Mouse (Mus musculus): ENCODE results near the gene Vax1. TPM values are rescaled to one million over a fixed set of nuclear protein-coding genes. Genes with fewer than 3 reads are reported as not detected.

Vax1 gene
- total RNA-seq, 1 experiment from 2014 or later, result not detected

DNA sequence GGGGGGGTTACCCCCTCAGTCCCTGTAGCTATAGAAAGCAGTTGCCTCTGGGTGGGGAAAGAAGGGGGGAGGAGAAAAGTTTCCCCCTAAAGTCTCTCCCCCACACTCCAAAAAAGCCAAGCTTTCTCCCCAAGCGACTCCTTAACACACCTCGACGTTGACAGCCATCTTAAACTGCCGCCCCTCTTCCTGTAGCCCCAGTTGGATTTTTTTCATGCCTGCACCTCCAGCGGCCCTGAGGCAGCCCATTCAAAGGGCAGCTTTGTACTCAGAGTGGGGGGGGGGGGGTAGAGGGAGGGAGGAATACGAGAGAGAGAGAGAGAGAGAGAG is 875 bp upstream of the Vax1 start:
- ATAC-seq (replicated peaks; ENCODE audit: low read depth, poor library complexity, severe bottlenecking), result no peak

- ATAC-seq (replicated peaks; ENCODE audit: low read depth, poor library complexity, severe bottlenecking), result no peak
These were observed 517 bp downstream of the Vax1 start for GRCm38 (mm10) chr19:59169143-59169935.

DNA sequence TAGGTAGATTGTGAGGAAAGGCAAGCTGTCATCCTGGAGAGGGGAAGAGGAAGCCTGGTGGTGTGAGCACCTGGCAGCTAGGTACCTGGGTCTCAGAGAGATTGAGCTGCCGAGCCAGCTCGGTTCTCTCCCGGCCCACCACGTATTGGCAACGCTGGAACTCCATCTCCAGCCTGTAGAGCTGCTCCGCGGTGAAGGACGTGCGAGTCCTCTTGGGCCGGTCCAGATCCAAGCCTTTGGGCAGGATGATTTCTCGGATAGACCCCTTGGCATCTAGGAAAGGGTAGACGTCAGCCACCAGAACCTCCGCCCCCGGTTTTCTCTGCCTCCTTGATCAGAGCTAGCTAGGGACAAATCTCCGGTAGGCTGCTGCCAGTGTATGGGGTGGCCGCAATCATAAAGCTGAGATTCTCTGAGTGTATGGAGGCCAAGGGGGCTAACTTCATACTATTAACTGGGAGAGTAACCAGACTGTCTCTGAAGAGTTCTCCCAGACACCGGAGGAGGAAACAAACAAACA is 1.4 kb downstream of the Vax1 start:
- ATAC-seq (replicated peaks; ENCODE audit: low read depth, poor library complexity, severe bottlenecking), result no peak

DNA sequence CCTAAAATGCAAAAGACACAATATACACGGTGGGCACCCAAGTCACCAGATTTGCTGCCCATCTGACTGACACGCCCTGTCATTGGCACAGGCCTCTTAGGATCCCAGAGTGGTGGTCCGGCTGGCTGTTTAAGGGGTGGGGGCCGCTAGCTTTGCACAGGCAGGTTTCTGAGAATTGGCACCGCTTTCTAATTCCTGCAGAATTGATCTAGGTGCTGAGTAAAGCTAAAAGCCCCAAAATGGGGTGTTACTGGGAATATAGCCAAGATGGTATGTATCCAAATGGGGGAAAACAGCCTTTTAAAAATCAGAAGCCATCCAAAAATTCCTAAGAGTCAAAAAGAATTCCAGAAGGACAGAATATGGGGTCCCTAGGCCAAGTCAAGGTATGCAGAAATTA is 2.0 kb downstream of the Vax1 start:
- no peak for ATAC-seq (replicated peaks; ENCODE audit: low read depth, poor library complexity, severe bottlenecking)

- no peak for ATAC-seq (replicated peaks; ENCODE audit: low read depth, poor library complexity, severe bottlenecking)
These were observed 3.0 kb downstream of the Vax1 start for GRCm38 (mm10) chr19:59166879-59167278.

DNA sequence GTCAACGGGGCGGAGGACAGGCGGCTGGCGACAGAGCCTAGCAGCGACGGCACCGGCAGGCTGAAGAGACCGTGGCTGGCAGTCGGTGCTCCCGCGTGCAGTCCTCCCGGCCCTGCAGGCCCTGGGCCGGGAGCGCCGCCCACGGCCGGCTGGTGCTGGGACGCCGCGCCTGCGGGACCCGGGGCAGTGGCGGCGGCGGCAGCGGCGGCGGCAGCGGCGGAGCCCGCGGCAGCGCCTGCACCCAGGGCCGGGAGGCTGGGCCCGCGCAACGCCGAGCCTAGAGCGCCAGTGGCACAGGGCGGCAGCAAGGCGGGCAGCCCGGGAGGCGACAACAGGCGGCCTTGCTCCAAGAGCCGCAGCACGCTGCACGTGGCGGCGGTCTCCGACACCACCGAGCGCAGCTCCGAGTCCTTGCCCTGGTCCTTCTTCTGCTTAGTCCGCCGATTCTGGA is 3.5 kb downstream of the Vax1 start:
- ATAC-seq (replicated peaks; ENCODE audit: low read depth, poor library complexity, severe bottlenecking), result no peak

- no peak for ATAC-seq (replicated peaks; ENCODE audit: low read depth, poor library complexity, severe bottlenecking)
These were observed 4.3 kb downstream of the Vax1 start for GRCm38 (mm10) chr19:59165577-59165976.

- peak; percentile 22; the same call in 1 of the 2 replicates for ATAC-seq (replicated peaks; ENCODE audit: low read depth, poor library complexity, severe bottlenecking)
These were observed 4.8 kb downstream of the Vax1 start for GRCm38 (mm10) chr19:59164896-59165560.

DNA sequence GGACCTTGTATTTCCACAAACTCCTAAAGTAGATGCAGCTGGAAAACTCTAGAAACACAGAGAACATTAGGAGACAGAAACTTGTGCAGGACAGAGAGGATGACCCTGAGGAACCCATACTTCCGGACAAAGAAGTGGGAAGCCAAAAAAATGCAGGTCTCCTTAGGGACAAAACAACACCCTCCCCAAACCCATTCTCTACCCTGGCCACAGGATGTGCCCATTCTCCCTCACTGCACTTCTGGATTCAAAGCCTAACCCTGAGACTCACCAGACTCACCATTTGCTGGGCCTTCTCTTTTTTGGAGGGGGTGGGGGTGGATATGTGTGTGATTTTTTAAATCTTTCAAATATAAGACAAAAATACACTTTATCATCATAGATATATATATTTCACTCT is 5.7 kb downstream of the Vax1 start:
- ATAC-seq (replicated peaks; ENCODE audit: low read depth, poor library complexity, severe bottlenecking), result no peak

DNA sequence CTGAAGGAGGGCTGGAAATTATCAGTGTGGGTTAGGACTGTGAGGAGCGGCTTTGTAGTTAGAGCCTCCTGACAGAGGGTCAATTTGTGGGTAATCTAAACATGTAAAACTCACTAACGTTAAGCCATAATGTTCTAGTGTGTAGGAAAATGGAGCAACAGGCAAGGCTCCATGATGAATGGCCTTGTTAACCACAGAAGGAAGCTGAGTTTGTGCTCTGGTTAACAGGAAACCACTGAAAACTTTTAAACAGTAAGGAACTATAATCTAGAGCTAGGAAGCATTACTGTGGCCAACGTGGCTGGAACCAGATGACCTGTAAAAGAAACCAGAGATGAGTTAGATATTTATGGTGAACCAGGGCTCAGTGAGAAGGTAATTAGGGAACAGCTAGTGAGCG is 13.2 kb downstream of the Vax1 start:
- ATAC-seq (replicated peaks; ENCODE audit: low read depth, poor library complexity, severe bottlenecking), result peak; percentile 81

DNA sequence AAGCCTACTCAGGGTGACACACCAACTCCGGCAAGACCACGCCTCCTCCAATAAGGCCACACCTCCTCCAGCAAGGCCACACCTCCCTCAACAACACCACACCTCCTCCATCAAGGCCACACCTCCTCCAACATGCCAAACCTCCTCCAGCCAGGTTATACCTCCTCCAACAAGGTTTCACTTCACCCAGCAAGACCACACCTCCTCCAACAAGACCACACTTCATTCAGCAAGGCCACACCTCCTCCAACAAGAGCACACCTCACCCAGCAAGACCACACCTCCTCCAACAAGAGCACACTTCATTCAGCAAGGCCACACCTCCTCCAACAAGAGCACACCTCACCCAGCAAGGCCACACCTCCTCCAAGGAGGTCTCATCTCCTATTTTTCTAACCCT is 15.7 kb downstream of the Vax1 start:
- ATAC-seq (replicated peaks; ENCODE audit: low read depth, poor library complexity, severe bottlenecking), result no peak

DNA sequence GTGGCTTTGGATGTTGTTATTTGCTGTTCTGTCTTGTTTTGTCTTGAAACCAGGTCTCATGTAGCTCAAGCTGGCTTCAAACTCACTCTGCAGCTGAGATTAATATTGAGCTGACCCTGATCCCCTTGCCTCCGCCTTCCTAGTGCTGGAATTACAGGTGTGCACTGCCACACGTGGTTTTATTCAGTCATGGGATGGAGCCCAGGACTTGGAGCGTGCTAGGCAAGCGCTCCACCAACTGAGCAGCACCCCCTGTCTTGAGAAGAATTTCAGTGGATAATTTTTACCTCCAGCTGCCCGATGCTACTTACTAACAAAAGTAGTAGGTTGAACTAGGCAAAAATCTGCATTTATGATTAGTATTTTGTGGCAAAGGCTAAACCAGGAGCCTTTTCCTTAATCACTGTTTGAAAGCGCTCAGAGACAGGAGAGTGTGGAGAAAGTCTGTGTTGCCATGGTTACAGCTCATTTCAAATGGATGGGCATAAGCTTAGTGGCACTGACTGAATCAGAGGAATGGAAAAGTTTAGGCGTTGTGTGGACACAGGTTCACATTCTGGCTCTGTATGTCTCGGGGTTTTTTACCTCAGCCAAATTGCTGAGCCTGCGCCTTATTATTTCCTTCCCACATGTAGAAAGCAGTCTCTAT is 24.2 kb downstream of the Vax1 start:
- no peak for ATAC-seq (replicated peaks; ENCODE audit: low read depth, poor library complexity, severe bottlenecking)

GRCm38 (mm10) chr19:59145064-59145463 is 24.8 kb downstream of the Vax1 start:
- ATAC-seq (replicated peaks; ENCODE audit: low read depth, poor library complexity, severe bottlenecking), result no peak

- ATAC-seq (replicated peaks; ENCODE audit: low read depth, poor library complexity, severe bottlenecking), result no peak
These were observed 27.6 kb downstream of the Vax1 start for GRCm38 (mm10) chr19:59142206-59142605.

DNA sequence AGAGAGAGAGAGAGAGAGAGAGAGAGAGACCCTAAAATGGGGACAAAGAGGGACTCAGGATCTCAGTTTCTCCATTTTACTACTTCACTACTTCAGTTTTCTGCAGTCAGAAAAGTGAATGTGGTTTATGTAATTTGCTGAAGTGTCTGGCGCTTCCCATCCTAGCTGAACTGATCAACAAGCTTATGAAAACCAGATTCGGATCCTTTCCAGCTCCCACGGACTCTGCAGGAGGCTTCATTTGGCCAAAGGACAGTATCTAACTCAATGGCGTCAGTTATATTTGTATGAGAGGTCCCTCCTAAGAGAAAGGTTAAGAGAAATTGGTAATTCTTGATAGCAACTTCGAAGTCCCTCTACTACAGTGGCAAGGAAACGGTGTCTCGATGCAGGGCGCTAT is 34.5 kb downstream of the Vax1 start:
- ATAC-seq (replicated peaks; ENCODE audit: low read depth, poor library complexity, severe bottlenecking), result no peak

DNA sequence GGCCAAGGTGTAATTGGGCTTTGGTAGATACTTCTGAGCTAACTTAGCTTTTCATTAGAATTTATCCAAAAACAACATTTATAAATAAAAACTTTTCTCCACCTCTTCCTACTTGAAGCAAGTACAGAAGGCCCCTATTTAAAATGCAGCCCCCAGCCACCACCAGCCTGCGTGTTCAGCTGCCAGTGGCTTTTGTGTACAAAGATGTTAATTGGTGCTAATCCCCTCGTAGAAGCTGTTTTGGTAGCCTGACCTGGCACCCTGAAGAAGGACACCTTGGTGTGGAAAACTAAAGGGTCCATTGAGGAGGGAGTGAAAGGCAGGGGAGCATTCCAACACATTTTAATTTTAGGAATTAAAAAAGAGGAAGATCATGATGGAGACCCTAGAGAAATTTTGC is 34.9 kb downstream of the Vax1 start:
- ATAC-seq (replicated peaks; ENCODE audit: low read depth, poor library complexity, severe bottlenecking), result no peak

GRCm38 (mm10) chr19:59133202-59133601 is 36.7 kb downstream of the Vax1 start:
- ATAC-seq (replicated peaks; ENCODE audit: low read depth, poor library complexity, severe bottlenecking), result no peak

DNA sequence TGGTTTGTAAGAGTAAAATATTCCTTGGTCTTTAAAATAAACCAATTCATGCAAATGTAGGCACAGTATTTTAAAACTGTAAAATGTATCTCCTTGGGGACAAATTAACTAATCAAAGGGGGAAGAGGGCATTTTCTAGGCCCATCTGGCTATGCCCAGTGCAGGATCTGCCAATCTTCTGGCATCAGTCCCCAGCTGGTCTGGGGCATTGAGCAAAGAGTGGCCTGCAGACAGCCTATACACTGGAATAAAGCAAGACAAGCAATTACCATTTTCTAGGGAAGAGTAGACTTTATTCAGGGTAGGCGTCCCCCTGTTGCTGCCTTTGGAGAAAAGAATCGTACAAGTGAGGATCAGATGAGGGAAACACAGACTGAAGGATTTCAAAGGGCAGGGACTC is 40.2 kb downstream of the Vax1 start:
- ATAC-seq (replicated peaks; ENCODE audit: low read depth, poor library complexity, severe bottlenecking), result no peak

DNA sequence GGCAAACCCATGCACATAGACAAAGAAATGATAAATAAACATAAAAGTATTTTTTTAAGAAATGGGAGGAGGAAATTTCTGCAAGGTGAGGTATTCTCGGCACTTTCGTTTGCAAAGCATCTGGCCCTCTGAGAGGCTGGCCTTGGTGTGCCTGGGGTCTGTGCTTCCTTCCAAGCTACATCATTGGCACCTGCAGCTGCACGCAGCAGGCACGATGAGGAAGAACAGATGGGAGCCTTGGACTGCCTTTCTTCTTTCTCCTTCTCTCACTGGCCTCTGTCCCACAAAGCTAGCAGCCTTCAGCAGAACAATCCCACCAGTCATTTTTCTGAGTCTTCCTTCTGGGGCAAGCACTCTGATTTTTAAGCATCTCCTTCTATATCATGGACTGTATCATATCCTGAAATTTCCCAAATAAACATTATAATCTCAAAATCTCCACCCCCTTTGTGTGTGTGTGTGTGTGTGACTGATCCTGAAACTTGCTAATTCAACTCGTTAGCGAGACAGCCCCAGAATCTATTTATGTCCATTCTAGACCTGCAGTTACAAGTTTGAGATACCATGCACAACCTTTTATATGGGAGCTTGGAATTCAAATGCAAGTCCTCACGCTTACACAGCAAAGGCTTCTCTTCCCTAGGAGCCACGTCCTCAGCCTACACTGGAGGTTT is 41.2 kb downstream of the Vax1 start:
- no peak for ATAC-seq (replicated peaks; ENCODE audit: low read depth, poor library complexity, severe bottlenecking)

GRCm38 (mm10) chr19:59127424-59127823 is 42.4 kb downstream of the Vax1 start:
- no peak for ATAC-seq (replicated peaks; ENCODE audit: low read depth, poor library complexity, severe bottlenecking)
